9 mouse cellular contexts compared by ENCODE assay signal in genomic region chr6:134147596-134148442, GRCm38 (mm10).
DNase-seq lines count a peak whose midpoint lies in the region; ATAC-seq and TF ChIP-seq lines count a peak whose summit lies in the region.
"Had no signal": no experiment of that assay in that cellular context is flagged by ENCODE, and none has a peak within 500 bp of the region (broad histone marks: within the 10 kb centered on the region; RNA-seq: fewer than 3 reads in every experiment).

No protein-coding gene starts in this region.

- H3K27ac ChIP-seq in heart, embryonic 11.5 days (ENCODE audit: low read depth, low read length): no peak overlapping the region
- H3K27ac ChIP-seq: liver, embryonic 14.5 days had no signal

- DNase-seq in heart, adult 8-10 months (ENCODE audit: low spot score): no peak
- peak; percentile 60 for DNase-seq in brain, embryonic 14.5 days (ENCODE audit: low read depth)
- peak; percentile 36 for DNase-seq in heart, postnatal 4 days
- peak; percentile 62 to 75 for DNase-seq in kidney, postnatal 4 days
- no peak for DNase-seq in gastrocnemius, postnatal 36 days

- H3K9me3 ChIP-seq in heart, embryonic 11.5 days (replicated peaks; ENCODE audit: control insufficient read depth, low read length): no peaks in the 10 kb centered on the region

- no peak for TF ChIP-seq POLR2A in brain, embryonic 14.5 days (IDR thresholded peaks at IDR 0.05; ENCODE audit: borderline replicate concordance, extremely low read depth, insufficient read depth, insufficient read length, poor library complexity, severe bottlenecking)

- H3K4me3 ChIP-seq in heart, embryonic 11.5 days (ENCODE audit: low read depth, low read length): no peak overlapping the region

- peaks cover 69% of the 10 kb centered on the region for H3K4me1 ChIP-seq in heart, embryonic 11.5 days (ENCODE audit: control insufficient read depth, insufficient read depth, low read length)

- no peaks in the 10 kb centered on the region for H3K27me3 ChIP-seq in heart, embryonic 11.5 days (ENCODE audit: control insufficient read depth, insufficient read depth, low read length)

- no peak for TF ChIP-seq CTCF in brain, embryonic 14.5 days (IDR thresholded peaks at IDR 0.05; ENCODE audit: borderline replicate concordance, extremely low read depth, insufficient read depth, insufficient read length)

- H3K4me2 ChIP-seq in heart, embryonic 11.5 days: no peak overlapping the region

- H3K9ac ChIP-seq in heart, embryonic 11.5 days (ENCODE audit: low read depth, low read length): 0 out of 2 replicates have a peak overlapping the region, but pooled peaks have one; percentile 22
- H3K9ac ChIP-seq: liver, embryonic 14.5 days had no signal

- no peak for ATAC-seq in heart, embryonic 11.5 days (replicated peaks; ENCODE audit: insufficient number of reproducible peaks, low FRiP score, low TSS enrichment)
- no peak for ATAC-seq in erythroid progenitor cell, adult 5-6 weeks (replicated peaks; ENCODE audit: low FRiP score, poor library complexity, severe bottlenecking)
- ATAC-seq in megakaryocyte, adult 5-6 weeks (ENCODE audit: poor library complexity, severe bottlenecking): no peak

- 62% methylated on average over 22 of the region's 22 CpGs for WGBS in heart, embryonic 11.5 days (ENCODE audit: insufficient replicate concordance)

- no peaks in the 10 kb centered on the region for H3K36me3 ChIP-seq in heart, embryonic 11.5 days (ENCODE audit: control insufficient read depth, insufficient read depth, low read length)

- intact Hi-C loops in gastrocnemius, postnatal 36 days (cut with DNase I): no loop called here

Comparison
In these comparisons a context has a peak if more than half of its experiments do, and no peak if none do; other contexts are left out.
1. DNase-seq: peak in brain, embryonic 14.5 days (single experiment), heart, postnatal 4 days (single experiment) and kidney, postnatal 4 days (2 of 2); none in heart, adult 8-10 months (single experiment) and gastrocnemius, postnatal 36 days (0 of 2).